Mouse (Mus musculus) ovary, postnatal 14 days (tissue): ENCODE data around the gene Cox8a.

Experiments
- DNase-seq: peaks from one replicate; pipeline ENCODE4 v3.0.0; 2022; ENCODE audit warnings: low spot score

The Cox8a gene

DNA sequence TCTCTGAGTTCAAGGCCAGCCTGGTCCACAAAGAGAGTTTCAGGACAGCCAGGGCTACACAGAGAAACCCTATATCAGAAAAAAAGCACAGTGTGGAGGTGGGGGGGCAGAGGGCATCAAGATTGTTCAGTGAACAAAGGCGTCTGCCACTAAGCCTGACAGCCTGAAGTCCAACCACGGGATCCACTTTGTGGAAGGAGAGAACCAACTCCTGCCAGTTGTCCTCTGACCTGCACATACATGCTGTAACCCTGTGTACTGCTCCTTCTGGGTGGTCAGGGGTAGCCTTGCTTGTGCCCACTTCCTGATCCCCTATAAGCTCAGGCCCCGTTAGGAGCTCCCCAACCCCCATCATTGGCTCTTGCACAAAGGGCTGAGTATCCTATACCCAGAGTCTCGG is 32.4 kb downstream of the Cox8a start:
- no peak for DNase-seq

DNA sequence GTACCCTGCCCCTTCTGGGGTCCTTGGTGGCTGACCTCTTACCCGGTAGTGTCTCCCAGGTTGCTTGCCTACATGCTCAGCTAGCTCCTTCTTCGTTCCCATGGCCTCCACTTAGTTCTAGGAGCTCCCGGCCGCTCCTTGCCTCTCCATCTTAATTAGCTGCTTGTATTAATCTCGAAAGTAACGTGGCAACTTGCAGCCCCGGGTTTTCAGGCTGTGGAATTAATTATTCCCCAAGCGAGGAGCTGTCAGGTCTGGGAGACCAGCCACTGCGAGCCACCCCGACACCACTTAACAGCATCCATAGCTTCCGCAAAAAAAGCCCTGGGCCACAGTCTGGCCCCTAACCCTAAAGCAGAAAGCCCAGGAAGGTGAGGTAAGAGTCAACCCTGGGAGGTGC is 34.0 kb downstream of the Cox8a start:
- DNase-seq: no peak

DNA sequence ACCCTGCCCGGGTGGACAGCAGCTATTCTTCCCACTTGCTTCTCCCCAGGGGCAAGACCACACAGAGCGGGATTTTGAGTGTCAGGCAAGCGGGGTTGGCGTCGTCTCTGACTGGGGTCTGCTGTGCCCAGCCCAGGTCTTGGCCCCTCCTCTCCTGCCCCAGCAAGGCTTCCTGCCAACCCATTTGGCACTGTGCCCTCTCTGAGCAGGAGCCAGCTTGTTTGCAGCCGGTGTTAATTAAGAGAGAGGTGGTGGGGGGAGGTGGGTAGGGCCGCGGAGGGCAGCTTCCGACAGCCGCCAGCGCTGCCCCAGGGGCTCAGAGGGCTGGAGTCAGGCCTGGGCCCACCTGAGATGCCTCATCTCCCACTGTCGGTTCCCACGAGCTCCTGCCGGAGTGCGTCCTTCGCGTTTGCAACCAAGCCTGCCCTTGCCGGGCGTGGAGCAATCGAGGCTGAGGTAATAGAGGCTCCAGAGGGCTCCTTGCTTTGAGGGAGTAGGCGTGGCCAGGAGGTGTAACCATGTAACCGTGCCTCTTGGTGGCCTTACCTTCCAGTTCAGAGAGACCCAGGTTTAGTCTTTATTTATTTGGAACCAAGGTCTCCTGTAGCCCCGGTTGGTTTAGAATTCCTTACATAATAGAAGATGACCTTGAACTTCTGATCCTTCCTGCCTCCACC is 35.0 kb downstream of the Cox8a start:
- DNase-seq: peak; percentile 66

DNA sequence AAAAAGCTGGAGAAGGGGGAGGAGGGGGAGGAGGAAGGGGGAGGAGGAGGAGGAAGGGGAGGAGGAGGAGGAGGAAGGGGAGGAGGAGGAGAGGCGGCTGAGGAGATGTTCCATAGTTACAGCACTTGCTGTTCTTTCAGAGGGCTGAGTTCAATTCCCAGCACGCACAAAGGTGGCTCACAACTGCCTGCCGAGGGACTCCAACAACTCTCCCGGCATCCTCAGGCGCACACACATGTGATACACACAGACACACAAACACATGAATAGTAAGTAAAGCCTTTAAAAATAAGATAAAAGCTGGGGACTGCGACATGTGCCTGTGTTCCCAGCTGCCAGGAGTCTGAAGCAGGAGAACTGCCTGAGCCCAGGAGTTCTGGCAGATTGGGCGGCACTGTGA is 35.9 kb downstream of the Cox8a start:
- no peak for DNase-seq

DNA sequence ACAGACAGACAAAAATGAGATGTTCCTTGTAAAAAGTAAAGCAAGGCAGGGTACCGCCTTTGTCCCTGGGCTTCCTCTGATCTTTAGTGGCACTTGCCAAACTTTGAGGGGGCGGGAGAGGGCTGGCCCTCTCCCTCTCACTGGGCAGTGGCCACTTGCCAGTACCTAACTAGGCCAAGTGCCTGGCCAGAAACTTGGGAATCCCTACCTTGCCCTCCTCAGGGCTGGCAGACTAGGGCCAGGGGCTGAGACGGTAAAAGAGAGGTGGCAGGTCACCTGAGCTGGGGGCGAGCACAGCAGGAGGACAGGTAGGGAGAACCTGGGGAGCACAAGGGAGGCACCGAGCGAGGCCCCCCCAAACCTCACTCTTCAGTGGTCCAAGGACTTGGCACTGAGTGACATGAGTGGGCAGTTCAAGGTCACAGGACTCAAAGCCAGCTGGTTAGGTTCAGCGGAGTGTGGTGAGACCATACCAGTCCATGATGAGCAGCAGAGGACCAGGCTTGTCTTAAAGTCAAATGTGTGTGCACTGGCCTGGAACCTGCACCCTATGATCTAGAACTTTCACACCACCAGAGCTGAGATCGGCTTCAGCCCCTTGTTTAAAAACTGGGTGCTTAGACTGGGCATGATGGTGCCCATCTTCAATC is 36.5 kb downstream of the Cox8a start:
- DNase-seq: no peak

DNA sequence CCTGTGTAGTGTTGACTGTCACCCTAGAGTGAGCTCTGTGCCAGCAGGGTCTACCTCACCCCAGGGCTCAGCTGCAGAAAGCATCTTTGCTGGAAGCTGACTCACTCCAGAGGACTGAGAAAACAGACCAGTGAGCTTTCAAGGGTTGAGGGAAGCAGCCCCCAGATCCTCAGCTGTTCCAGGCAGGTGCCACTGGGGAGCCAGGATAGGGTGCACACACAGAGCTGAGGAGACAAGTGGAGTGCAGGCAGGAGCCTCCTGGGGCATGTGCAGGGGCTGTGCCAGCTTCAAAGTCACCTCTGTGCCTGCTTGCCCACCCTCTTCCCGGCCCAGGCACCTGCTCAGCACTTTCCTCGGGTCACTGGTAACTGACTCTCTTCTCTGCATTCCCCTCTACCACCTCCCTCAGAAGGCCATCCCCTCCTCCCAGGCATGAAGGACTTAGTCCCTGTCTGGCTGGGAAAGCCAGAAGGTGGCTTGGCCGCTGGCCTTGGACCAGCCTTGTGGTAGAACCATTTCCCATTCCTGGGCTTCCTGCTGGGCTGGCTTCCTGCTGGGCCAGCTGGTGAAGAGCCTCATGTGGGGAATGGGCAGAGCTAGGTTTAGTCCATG is 38.5 kb downstream of the Cox8a start:
- no peak for DNase-seq

DNA sequence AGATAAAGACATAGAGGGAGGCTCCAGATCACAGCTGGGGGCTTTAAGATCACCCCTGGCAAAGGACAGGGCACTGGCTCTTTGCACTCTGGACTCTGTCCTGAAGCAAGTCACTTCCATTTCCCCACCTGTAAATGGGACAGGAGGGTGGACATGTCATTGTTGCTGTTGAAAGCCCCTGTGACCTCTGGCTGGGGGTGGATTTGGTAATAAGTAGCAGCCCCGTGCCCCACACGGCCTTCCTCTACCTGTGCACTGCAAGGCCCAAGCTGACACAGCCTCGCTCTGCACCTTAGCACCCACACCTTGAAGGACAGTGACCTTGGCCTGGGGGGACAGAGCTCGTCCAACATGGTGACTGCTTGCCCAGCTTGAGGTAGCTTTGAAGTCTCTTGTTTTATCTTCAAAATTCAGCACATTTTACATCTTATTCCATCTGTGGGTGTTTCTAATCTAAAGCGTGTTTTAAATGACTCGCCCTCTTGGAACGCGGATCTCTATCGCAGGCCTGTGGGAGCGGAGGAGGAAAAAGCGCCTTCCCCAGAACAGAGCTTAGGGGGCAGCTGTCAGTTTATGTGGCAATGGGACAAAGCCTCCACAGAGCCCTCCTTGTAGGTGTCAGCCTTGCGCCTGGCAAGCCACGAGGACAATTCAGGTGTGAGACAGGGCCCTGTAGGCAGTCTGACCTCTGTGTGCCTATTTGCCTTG is 39.5 kb downstream of the Cox8a start:
- DNase-seq: no peak

DNA sequence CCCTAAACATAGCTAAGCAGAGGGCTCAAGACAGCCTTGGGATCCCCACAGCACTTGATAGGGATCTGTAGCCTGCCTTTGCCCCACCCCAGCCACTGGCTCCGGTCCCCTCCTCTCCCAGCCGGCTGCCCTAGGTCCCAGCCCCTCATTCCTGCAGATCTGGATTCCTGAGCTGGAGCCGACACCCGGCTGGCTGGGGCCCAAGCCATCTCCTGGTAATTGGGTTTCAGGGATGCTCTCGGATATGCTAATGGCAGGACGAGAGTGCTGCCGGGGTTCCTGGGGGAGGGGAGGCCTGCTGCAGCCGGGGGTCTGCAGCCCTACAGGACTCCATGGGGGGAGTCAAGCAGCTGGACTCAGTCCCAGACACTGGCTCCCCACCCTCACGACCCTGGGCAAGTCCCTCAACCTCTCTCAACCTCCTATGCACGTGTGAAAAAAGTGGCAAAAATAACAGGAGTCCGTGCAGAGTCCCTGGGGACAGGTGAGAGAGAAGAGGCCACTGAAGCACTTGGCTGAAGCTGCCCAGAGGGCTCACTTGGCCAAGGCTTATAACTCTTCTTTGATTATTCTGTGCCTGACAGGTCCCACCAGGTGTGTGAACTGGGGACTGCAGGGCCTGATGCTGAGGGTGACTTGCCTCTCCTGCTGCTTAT is 41.2 kb downstream of the Cox8a start:
- no peak for DNase-seq

DNA sequence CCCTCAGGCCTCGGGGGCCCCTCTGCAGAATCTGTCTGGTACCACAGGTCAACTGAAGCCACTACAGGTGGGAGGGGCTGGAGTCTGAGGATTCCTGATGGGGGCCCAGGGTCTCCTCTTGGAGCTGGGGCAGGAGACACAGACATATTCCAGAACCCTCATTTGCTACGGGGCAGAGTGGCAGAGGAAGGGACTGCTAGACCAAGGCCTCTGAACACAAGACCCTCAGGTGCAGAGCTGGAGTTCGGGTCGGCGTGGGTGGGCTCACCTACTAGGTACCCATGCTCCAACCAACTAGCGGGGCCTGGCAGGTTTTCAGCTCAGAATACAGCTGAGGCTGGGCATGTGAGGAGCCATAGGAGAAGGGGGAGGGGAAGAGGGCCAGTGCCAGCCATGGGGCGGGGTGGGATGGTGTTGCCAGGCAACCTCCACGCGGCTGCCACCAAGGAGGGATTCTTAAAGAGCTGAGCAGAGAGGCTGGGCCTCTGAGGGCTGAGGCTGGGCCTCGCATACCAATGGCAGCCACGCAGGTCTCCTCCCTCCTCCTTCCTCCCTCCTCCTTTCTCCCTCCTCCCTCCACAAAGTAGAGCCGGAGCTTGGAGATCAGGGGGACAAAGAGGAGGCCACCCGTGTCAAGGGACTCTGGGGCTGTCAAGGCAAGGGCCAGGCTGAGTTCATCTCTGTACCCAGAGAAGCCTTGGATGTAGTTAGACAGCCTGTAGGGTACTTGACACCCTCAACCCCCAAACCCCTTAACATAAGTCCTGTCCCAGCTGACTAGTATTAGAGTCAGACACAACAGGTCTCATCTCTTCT is 45.2 kb downstream of the Cox8a start:
- DNase-seq: no peak

DNA sequence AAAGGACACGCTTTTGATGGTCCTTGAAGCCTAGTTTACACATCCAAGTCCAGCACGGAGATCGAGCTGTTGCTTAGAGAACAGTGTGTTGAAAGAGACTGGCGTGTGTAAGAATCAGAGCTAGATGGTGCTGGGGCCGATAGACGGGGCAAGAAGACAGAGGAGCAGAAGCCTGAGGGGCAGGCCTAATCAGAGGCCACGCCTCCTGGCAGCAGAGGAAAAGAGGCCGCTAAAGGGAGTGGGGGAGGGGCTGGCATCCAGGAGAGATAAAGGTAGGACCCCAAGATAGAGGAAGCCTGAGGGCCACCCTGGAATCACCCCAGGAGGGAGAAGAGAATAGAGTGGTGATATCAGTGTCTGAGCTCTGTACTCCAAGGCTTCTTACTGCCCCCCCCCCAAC is 46.0 kb downstream of the Cox8a start:
- no peak for DNase-seq

DNA sequence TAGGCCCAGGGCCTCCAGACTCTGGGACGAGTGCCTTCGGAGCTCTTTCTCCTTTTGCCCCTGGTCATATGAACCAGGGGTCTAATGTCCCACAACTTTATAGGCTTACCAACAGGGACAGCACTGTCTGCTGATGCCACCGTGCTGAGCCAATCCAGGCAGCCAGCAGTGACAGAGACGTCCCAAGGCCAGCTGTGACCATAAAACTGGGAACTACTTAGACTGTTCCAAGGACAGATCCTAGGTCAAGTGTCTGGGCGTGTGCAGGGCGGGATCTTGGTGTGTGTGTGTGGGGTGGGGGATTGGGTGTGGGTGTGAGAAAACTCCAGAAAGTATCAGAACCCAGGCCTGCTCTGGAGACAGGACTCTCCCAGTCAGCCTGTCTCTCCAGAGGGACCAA is 46.5 kb downstream of the Cox8a start:
- DNase-seq: no peak

DNA sequence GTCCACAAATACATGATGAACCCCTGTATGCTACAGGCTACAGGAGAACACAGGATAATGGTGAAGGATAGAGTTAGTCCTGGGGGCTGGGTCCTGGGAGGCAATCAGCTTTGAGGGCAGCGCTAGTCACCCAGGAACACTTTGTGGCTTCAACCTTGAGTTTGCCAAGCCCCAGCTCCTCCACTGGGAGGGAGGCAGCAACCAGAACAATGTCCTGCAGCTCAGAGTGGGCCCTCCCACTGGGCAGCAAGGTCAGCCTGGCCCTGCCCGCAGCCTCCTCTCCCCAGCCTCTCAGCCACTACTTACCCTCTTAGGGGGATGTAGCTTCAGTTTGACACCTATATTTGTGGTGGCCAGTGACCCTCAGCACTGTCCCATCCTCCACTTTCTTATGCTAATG is 49.0 kb downstream of the Cox8a start:
- no peak for DNase-seq

DNA sequence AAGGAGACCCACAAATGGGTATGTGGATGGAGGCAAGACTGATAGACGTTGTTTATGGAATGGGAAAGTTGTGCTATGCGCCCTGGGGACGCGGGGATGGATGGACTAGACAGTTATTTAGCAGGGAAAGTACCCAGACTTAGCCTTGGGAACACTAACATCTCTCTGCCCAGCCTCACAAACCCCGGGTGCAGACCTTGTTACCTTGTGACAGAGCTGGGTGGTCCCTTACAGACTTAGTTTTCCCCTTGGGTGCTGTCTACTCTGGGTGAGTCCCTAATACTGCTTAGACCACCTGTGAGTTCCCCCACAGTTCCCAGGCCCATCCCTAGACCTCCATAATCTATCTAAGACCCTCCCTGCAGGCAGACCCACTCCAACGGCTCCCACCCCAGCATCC is 50.6 kb downstream of the Cox8a start:
- no peak for DNase-seq

DNA sequence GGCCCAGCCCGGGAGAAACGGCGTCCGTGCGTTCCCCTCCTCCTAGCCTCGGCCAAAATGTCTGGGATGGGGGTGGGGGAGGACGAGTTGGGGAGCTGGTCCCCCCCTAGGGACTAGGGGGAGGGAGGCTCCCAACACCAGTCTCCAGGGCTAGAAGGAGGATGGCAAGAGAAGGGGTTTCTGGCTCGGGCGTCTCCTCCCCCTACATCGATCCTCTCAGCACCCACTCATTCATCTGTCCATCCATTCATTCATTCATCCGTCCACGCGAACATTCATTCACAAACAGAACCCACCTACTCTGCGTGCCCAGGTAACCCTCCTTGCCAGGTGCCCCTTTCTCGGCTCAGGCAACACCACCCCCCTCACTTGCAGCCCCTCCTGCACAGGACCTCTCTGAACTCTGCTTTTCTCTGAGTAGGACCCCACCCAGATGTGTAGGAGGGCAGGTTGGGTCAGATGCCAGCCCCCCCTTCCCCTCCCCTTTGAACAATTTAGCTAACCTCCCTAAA is 51.2 kb downstream of the Cox8a start:
- no peak for DNase-seq

DNA sequence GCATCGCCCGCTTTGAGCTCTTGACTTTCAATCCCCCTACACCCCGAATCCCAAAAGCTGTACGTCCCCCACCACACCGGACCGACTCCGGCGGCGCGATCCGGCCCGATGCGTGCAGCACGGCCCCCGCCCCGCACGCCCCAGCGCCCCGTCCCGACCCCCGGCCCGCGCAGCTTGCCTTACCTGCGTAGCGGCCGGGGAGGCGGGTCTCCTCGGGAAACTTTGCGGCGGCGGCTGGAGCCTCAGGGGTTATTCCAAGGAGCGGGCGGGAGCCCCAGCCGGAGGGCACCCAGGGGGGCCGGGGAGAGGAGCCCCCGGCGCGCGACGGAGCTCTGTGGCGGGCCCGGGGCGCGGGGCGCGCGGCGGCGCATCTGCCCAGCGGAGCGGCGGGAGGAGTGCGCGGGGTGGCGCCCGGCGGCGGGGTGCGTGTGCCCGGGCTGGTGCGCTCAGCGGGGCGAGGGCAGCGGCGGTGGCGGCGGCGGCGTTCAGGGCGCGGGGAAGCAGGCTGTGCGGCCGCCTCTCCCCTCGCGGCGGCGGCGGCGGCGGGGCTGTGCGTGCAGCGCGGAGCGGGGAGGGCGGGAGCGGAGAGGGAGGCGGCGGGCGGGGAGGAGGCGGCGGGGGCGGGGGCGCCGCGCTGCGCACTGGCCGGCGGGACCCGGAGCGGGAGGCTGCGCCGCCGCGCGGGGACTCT is 51.8 kb downstream of the Cox8a start:
- DNase-seq: no peak
